Mouse (Mus musculus) ES-Bruce4 (cell line): Measurements from ENCODE around the gene Adtrp.

Source experiments
- CTCF ChIP-seq: IDR thresholded peaks from one replicate; pipeline ENCODE4 v1.8.1; 2011; ENCODE audit warnings: low read depth, low read length
- POLR2A ChIP-seq: IDR thresholded peaks from one replicate; pipeline ENCODE4 v1.8.1; 2011; ENCODE audit warnings: low read length; ENCODE audit not compliant: insufficient read depth

DNA sequence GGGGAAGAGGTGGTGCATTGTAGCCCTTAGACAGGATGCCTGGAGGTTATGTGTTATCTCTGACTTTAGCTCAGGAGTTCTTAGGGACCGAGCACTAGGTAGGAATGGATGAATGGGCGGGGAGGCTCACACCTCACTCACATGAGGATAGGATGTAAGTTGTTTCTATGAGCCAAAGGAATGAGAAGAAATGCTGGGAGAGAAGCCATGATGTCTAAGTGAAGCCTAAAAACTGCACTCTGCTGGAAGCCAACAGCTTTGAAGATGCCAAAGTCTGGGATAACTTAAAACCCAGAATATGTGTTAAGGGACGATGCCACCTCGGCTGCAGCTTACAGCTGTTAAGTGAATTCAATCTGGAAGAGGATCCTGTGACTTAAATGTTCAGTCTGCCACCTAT is 79.5 kb downstream of the Adtrp start:
- TF ChIP-seq CTCF (no peak), POLR2A (no peak)
